Mouse (Mus musculus): Measurements from ENCODE around the gene Lamp2.
"Not testable (repeated sequence)": the region's sequence is repeated elsewhere in the genome, so short reads cannot be mapped to it uniquely, and the experiment has no call there.

Gene Lamp2

GRCm38 (mm10) chrX:38455890-38456634, at the start of gene Lamp2:
Lamp2 (minus strand) TSS chrX:38456454.
- DNase-seq (ENCODE audit: low spot score), result peak; percentile 59

DNA sequence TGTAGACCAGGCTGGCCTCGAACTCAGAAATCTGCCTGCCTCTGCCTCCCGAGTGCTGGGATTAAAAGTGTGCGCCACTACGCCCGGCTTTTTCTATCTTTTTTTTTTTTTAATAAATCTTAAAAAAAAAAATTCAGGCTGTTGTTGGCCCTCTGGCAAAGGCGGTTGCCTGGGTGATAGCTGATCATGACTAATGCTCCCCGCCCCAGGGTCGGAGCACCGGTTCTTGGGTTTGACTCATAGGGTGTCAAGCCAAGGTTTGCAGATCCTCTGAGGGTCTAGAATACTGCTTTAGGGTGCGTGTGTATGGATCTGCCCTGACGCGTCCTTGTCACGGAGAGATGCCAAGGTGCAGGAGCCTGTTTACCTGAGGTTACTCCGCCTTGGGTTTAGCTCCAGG, 48.6 kb upstream of the Lamp2 start:
- no peak for DNase-seq (ENCODE audit: low spot score)

DNA sequence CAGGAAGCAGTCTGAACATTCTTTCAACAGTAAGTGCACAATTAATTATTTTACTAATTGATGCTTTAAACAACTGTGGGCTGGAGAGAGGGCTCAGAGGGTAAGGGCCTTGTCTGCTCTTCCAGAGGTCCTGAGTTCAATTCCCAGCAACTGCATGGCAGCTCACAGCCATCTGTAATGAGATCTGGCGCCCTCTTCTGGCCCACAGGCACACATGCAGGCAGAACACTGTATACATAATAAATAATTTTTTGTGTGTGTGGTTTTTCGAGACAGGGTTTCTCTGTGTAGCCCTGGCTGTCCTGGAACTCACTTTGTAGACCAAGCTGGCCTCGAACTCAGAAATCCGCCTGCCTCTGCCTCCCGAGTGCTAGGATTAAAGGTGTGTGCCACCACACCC, 45.9 kb upstream of the Lamp2 start:
- DNase-seq (ENCODE audit: low spot score), result not testable (repeated sequence)

- DNase-seq (ENCODE audit: low spot score), result not testable (repeated sequence)
Measured at GRCm38 (mm10) chrX:38485464-38485863, 29.2 kb upstream of the Lamp2 start.

- DNase-seq (ENCODE audit: low spot score), result no peak
Measured at GRCm38 (mm10) chrX:38478583-38478982, 22.3 kb upstream of the Lamp2 start.

GRCm38 (mm10) chrX:38473537-38474299, 17.5 kb upstream of the Lamp2 start:
- peak; percentile 30 for DNase-seq (ENCODE audit: low spot score)

DNA sequence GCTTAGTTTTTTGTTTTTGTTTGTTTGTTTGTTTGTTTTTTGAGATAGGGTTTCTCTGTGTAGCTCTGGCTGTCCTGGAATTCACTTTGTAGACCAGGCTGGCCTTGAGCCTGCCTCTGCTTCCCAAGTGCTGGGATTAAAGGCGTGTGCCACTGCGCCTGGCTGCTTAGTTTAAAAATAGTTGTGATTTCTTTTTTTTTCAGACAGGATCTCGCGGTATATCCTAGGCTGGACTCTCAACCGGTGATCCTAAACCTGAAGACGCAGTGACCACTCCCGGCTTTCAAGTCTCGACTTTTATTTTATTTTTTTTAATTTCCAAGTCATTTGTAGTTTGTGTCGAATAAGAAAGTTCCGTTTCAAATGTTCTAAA, 16.9 kb upstream of the Lamp2 start:
- DNase-seq (ENCODE audit: low spot score), result no peak

DNA sequence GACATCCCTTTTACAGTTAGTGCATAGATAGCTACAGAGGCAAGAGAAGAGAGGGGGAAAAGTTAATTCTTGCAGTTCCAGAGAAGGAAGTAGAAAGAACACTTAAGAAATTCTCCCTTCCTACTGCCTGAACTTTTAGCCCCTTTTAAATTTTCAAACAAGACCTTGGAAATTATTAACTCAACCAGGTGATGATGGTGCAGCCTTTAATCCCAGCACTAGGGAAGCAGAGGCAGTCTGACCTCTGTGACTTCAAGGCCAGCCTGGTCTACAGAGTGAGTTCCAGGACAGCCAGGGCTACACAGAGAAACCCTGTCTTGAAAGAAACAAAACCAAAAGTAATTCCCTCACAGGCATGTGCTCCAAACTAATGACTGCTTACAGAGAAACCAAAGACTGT, 10.0 kb upstream of the Lamp2 start:
- no peak for DNase-seq (ENCODE audit: low spot score)

DNA sequence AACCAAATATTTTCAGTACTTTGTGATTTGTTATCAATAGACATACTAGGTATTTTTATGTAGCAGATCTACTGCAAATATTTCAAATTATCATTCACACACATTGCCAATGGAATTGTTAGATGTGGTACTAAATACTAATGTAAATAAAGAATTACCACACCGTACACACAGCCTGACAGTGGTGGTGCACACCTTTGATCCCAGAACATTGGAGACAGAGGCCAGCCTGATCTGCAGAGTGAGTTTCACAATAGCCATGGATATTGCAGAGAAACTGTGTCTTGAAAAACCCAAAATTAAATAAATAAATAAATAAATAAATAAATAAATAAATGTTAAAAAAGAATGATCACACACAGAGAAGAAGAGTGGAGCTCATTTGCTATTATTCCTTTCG, 6.9 kb upstream of the Lamp2 start:
- DNase-seq (ENCODE audit: low spot score), result no peak

GRCm38 (mm10) chrX:38462101-38462500, 5.8 kb upstream of the Lamp2 start:
- no peak for DNase-seq (ENCODE audit: low spot score)

GRCm38 (mm10) chrX:38460887-38461286, 4.6 kb upstream of the Lamp2 start:
- no peak for DNase-seq (ENCODE audit: low spot score)

DNA sequence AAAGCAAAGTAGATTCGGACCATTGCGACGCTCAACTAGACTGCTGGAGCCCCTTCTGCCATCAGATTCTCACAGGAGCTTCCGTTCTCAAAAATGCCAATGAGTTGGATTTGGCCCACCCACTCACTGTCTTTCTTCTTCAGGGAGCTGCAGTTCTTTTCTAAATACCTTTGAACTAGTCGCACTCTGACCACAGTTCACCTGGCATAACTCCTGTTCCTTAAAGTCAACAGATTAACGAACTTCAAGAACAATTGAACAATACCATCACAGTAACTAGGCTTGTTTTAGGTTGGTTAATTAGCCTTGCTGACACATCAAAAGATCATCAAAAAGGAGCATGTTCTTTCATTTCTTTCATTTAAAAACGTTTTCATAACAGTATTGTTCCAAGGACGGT, 2.8 kb upstream of the Lamp2 start:
- no peak for DNase-seq (ENCODE audit: low spot score)

DNA sequence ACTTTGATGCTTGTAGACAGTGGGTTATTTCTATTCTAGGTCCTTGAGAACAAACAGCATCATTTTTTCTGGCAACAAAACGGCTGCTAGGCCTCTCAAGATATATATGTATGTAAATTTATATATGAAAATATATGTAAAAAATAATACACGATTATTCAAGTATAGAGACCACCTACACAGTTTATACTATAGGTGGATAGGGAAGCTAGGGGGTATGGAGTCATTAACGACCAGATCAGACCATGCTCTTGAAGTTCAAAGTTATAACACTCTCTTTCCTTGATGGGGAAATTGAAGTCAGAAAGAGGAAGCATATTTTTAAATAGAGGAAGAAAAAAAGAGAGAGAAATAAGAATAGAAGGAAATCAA, 367 bp upstream of the Lamp2 start:
- no peak for DNase-seq (ENCODE audit: low spot score)

GRCm38 (mm10) chrX:38455474-38455873, 780 bp downstream of the Lamp2 start:
- no peak for DNase-seq (ENCODE audit: low spot score)

- no peak for DNase-seq (ENCODE audit: low spot score)
Measured at GRCm38 (mm10) chrX:38454900-38455299, 1.4 kb downstream of the Lamp2 start.

- no peak for DNase-seq (ENCODE audit: low spot score)
Measured at GRCm38 (mm10) chrX:38453924-38454323, 2.3 kb downstream of the Lamp2 start.

DNA sequence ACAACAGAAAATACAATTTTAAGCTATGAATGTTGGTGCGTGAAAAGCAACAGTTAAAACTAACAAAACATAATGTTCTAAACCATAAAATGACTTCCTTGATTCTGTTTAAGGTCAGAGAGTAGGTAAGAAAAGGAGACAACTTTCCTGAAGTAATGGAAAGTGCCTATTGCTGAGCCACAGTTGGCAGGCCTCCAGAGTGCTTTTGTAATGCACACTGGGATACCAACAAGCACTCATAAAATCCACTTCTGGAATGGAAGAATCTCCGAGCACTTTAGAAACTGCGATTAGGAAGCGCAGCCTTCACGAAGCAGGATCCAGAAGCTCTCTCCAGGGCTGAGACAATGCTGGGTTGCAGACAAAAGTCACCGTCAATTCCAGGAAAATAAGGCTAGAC, 5.8 kb downstream of the Lamp2 start:
- no peak for DNase-seq (ENCODE audit: low spot score)

GRCm38 (mm10) chrX:38445705-38446104, 10.5 kb downstream of the Lamp2 start:
- DNase-seq (ENCODE audit: low spot score), result no peak

DNA sequence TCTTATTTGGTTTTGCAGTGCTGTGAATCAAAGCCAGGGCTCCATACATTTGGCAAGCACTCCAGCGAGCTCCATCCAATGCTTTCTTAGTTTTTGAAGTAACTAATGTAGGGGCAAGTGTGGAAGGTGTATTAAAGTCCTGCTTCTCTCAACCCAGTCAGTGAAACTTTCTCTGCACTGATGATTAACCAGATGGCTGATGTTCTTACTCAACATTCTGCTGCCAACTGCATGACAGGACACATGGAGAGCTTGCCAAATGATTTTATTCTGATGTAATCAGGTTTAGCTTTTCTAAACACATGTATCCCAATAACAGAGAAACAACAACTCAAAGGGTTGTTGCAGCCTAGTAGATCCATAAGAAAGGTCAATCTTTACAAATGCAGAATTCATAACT, 13.8 kb downstream of the Lamp2 start:
- no peak for DNase-seq (ENCODE audit: low spot score)

DNA sequence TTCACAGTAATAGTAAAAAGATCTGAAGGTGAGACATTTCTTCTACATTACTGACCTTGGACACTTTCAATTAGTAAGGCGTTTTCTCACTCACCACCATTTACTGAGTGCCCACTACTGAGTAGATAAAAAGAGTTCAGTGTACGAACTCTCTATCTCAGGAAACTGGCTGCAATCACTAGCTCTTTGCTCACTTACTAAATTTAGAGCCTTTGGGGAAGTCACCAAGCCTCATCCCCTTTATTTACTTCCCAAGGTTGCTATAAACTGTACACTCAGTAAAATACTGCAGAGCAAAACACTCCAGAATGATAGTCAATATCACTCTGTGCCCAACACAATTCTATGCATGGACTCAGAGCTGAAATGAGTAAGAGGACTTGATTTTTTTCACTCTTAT, 16.6 kb downstream of the Lamp2 start:
- DNase-seq (ENCODE audit: low spot score), result no peak

DNA sequence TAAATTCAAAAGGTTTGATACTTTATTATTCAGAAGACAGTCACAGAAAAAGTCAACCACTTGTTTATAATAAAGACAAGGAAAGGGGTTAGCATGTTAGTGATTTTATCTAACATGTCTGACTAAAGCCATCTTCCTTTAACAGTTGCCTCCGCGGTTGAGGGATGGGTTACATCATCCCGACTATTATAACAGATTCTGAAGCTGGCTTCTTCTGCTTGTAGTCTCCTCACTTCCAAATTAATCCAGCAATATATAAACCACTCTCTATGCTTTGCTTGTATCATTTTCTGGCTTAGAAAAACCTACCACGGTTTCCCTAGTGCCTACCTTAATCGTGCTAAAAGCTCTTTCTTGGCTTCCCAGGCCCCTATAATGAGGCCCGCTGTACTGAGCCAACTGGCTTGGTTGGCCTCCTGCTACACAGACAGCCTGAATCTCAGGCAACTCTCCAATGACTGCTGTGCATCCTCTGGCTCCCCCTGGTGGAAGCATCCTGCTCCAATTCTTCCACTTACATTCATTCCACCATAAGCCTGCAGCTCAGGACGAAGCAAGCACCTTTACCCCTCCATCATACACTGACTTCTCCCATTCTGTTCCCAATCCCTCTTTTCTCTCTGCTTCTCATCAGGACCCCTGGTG, 18.0 kb downstream of the Lamp2 start:
- DNase-seq (ENCODE audit: low spot score), result peak; percentile 71

- no peak for DNase-seq (ENCODE audit: low spot score)
Measured at GRCm38 (mm10) chrX:38429455-38429854, 26.8 kb downstream of the Lamp2 start.

- DNase-seq (ENCODE audit: low spot score), result no peak
Measured at GRCm38 (mm10) chrX:38428818-38429440, 27.3 kb downstream of the Lamp2 start.

Measured in layer of hippocampus, adult 9-10 months (tissue).